Mouse (Mus musculus): ENCODE results near the gene Rin3. TPM values are rescaled to one million over a fixed set of nuclear protein-coding genes. Genes with fewer than 3 reads are reported as not detected.

Gene Rin3
- total RNA-seq (2021): 10 to 100 TPM; 29.7 to 33.1 TPM
- long read RNA-seq, experiment 1, partial matches to known transcripts: 5 of 8 reads
- long read RNA-seq, experiment 1, other reads (novel, unspliced or antisense): 3 of 8 reads
- long read RNA-seq, experiment 2, partial matches to known transcripts: 8 of 12 reads
- long read RNA-seq, experiment 2, other reads (novel, unspliced or antisense): 1 of 12 reads

- peak; percentile 46 to 69 for DNase-seq (ENCODE audit: low spot score in 2 of 2)
Observed at GRCm38 (mm10) chr12:102282763-102283482, at the start of gene Rin3. Gene Rin3 (plus strand): TSS chr12:102283048.

- no peak for DNase-seq (ENCODE audit: low spot score in 2 of 2)
Observed at GRCm38 (mm10) chr12:102235551-102235950, 47.3 kb upstream of the Rin3 start.

- DNase-seq (ENCODE audit: low spot score in 2 of 2): peak in 1 of 2 experiments; percentile 22
Observed at GRCm38 (mm10) chr12:102236317-102236716, 46.5 kb upstream of the Rin3 start.

- DNase-seq (ENCODE audit: low spot score in 2 of 2): no peak
Observed at GRCm38 (mm10) chr12:102242076-102242722, 40.6 kb upstream of the Rin3 start.

- DNase-seq (ENCODE audit: low spot score in 2 of 2): no peak
Observed at GRCm38 (mm10) chr12:102243915-102244314, 38.9 kb upstream of the Rin3 start.

GRCm38 (mm10) chr12:102246226-102246625 lies 36.6 kb upstream of the Rin3 start:
- no peak for DNase-seq (ENCODE audit: low spot score in 2 of 2)

- no peak for DNase-seq (ENCODE audit: low spot score in 2 of 2)
Observed at GRCm38 (mm10) chr12:102248104-102248503, 34.7 kb upstream of the Rin3 start.

GRCm38 (mm10) chr12:102250316-102250715 lies 32.5 kb upstream of the Rin3 start:
- no peak for DNase-seq (ENCODE audit: low spot score in 2 of 2)

GRCm38 (mm10) chr12:102251070-102251469 lies 31.8 kb upstream of the Rin3 start:
- DNase-seq (ENCODE audit: low spot score in 2 of 2): no peak

- DNase-seq (ENCODE audit: low spot score in 2 of 2): no peak
Observed at GRCm38 (mm10) chr12:102251985-102252384, 30.9 kb upstream of the Rin3 start.

GRCm38 (mm10) chr12:102252525-102252924 lies 30.3 kb upstream of the Rin3 start:
- no peak for DNase-seq (ENCODE audit: low spot score in 2 of 2)

- no peak for DNase-seq (ENCODE audit: low spot score in 2 of 2)
Observed at GRCm38 (mm10) chr12:102255012-102255411, 27.8 kb upstream of the Rin3 start.

- no peak for DNase-seq (ENCODE audit: low spot score in 2 of 2)
Observed at GRCm38 (mm10) chr12:102258522-102259112, 24.2 kb upstream of the Rin3 start.

- no peak for DNase-seq (ENCODE audit: low spot score in 2 of 2)
Observed at GRCm38 (mm10) chr12:102261933-102262396, 20.9 kb upstream of the Rin3 start.

- DNase-seq (ENCODE audit: low spot score in 2 of 2): no peak
Observed at GRCm38 (mm10) chr12:102262809-102263208, 20.0 kb upstream of the Rin3 start.

GRCm38 (mm10) chr12:102263249-102263648 lies 19.6 kb upstream of the Rin3 start:
- no peak for DNase-seq (ENCODE audit: low spot score in 2 of 2)

GRCm38 (mm10) chr12:102266433-102266832 lies 16.4 kb upstream of the Rin3 start:
- DNase-seq (ENCODE audit: low spot score in 2 of 2): no peak

- DNase-seq (ENCODE audit: low spot score in 2 of 2): no peak
Observed at GRCm38 (mm10) chr12:102269144-102269543, 13.7 kb upstream of the Rin3 start.

- DNase-seq (ENCODE audit: low spot score in 2 of 2): no peak
Observed at GRCm38 (mm10) chr12:102270776-102271405, 12.0 kb upstream of the Rin3 start.

GRCm38 (mm10) chr12:102271447-102271846 lies 11.4 kb upstream of the Rin3 start:
- DNase-seq (ENCODE audit: low spot score in 2 of 2): no peak

- peak; percentile 56 to 74 for DNase-seq (ENCODE audit: low spot score in 2 of 2)
Observed at GRCm38 (mm10) chr12:102275833-102276443, 6.9 kb upstream of the Rin3 start.
